Mouse (Mus musculus) CH12.LX (cell line): Measurements from ENCODE around the gene Spag8. TPM values are rescaled to one million over a fixed set of nuclear protein-coding genes. Genes with fewer than 3 reads are reported as not detected.

Source experiments
- DNase-seq: peaks from one replicate; pipeline ENCODE4 v3.0.0-alpha.2; 2013; ENCODE audit errors: extremely low read depth
- H3K27ac ChIP-seq: 2 replicates; pipeline ENCODE4 v1.5.1; 2012; ENCODE audit warnings: low read depth, mild to moderate bottlenecking, control low read depth, moderate library complexity; ENCODE audit not compliant: insufficient read depth
- H3K27me3 ChIP-seq: replicated peaks from 2 replicates; pipeline ENCODE3; 2012; ENCODE audit warnings: inconsistent platforms
- H3K36me3 ChIP-seq, 2 experiments: replicated peaks in 1 of 2; 2 replicates each; pipeline versions ENCODE3 to v1.6.1; 2012; ENCODE audit warnings: inconsistent platforms in 1 of 2, low read length in 1 of 2, mild to moderate bottlenecking in 1 of 2, mixed read lengths in 1 of 2, moderate library complexity in 1 of 2; ENCODE audit not compliant: control insufficient read depth in 1 of 2, insufficient read depth in 1 of 2
- H3K4me1 ChIP-seq, 2 experiments: 2 replicates each; pipeline ENCODE4 v1.6.1; 2012; ENCODE audit warnings: inconsistent platforms in 1 of 2, moderate library complexity in 1 of 2; ENCODE audit not compliant: insufficient read depth in 2 of 2, control insufficient read depth in 1 of 2
- H3K4me2 ChIP-seq: 2 replicates; pipeline ENCODE4 v1.6.1; 2012; ENCODE audit warnings: low read depth, mild to moderate bottlenecking, control low read depth; ENCODE audit not compliant: poor library complexity, insufficient read depth, severe bottlenecking
- H3K4me3 ChIP-seq, 3 experiments: fragments of 150-350 bp in 1 of 3; sonication (generic) in 1 of 3; replicated peaks in 1 of 3; 2 replicates each; pipeline versions ENCODE3 to v1.5.1; 2011 to 2012; ENCODE audit warnings: low read depth in 2 of 3, low read length in 2 of 3, mild to moderate bottlenecking in 2 of 3, moderate library complexity in 2 of 3, control low read depth in 1 of 3, improper control_type of control experiment in 1 of 3, inconsistent platforms in 1 of 3, mixed read lengths in 1 of 3; ENCODE audit not compliant: poor library complexity in 1 of 3
- H3K79me2 ChIP-seq: replicated peaks from 2 replicates; pipeline ENCODE4 v1.6.1; 2012; ENCODE audit warnings: mild to moderate bottlenecking, moderate library complexity; ENCODE audit not compliant: control insufficient read depth, poor library complexity, insufficient read depth, severe bottlenecking; ENCODE audit errors: extremely low read depth
- H3K9ac ChIP-seq: 2 replicates; pipeline ENCODE4 v1.6.1; 2012; ENCODE audit warnings: low read depth, mild to moderate bottlenecking, control low read depth, moderate library complexity; ENCODE audit not compliant: insufficient read depth
- H3K9me3 ChIP-seq: replicated peaks from 2 replicates; pipeline ENCODE3; 2012; ENCODE audit warnings: low read length, inconsistent platforms, mixed read lengths
- CHD1 ChIP-seq: IDR thresholded peaks from 2 replicates; pipeline ENCODE4 v1.6.1; 2012; ENCODE audit warnings: low read depth, low read length, improper control_type of control experiment, inconsistent platforms
- CTCF ChIP-seq, 2 experiments: IDR thresholded peaks in 1 of 2; conservative IDR thresholded peaks in 1 of 2; 2 replicates each; pipeline ENCODE4 v1.5.1; 2011 to 2012; ENCODE audit warnings: low read depth in 2 of 2, low read length in 2 of 2, improper control_type of control experiment in 1 of 2, inconsistent platforms in 1 of 2, mild to moderate bottlenecking in 1 of 2, moderate library complexity in 1 of 2
- E2F4 ChIP-seq: IDR thresholded peaks from 2 replicates; pipeline ENCODE4 v1.6.1; 2011; ENCODE audit warnings: low read depth, low read length, improper control_type of control experiment; ENCODE audit not compliant: insufficient replicate concordance
- ETS1 ChIP-seq: conservative IDR thresholded peaks from 2 replicates; pipeline ENCODE4 v1.6.1; 2012; ENCODE audit warnings: low read depth, mild to moderate bottlenecking, inconsistent platforms, low read length, improper control_type of control experiment, moderate library complexity
- GABPA ChIP-seq: IDR thresholded peaks from 2 replicates; pipeline ENCODE4 v1.6.1; 2012; ENCODE audit warnings: low read depth, low read length, improper control_type of control experiment, inconsistent platforms; ENCODE audit not compliant: insufficient replicate concordance
- JUN ChIP-seq: IDR thresholded peaks from 2 replicates; pipeline ENCODE4 v1.6.1; 2011; ENCODE audit warnings: low read depth, mild to moderate bottlenecking, low read length, improper control_type of control experiment, moderate library complexity; ENCODE audit not compliant: insufficient read depth
- KAT2A ChIP-seq: IDR thresholded peaks from 2 replicates; pipeline ENCODE4 v1.6.1; 2012; ENCODE audit warnings: low read length, improper control_type of control experiment, inconsistent platforms; ENCODE audit not compliant: insufficient replicate concordance
- MAX ChIP-seq: IDR thresholded peaks from 2 replicates; pipeline ENCODE4 v1.6.1; 2011; ENCODE audit warnings: low read length, improper control_type of control experiment
- MAZ ChIP-seq: IDR thresholded peaks from 2 replicates; pipeline ENCODE4 v1.6.1; 2012; ENCODE audit warnings: low read depth, mild to moderate bottlenecking, inconsistent platforms, low read length, improper control_type of control experiment, moderate library complexity
- MEF2A ChIP-seq: IDR thresholded peaks from 2 replicates; pipeline ENCODE4 v1.6.1; 2014; ENCODE audit warnings: low read depth, mild to moderate bottlenecking, inconsistent platforms, low read length, improper control_type of control experiment, borderline replicate concordance
- NELFE ChIP-seq: IDR thresholded peaks from 2 replicates; pipeline ENCODE4 v1.6.1; 2011; ENCODE audit warnings: low read depth, low read length, improper control_type of control experiment
- NRF1 ChIP-seq: IDR thresholded peaks from 2 replicates; pipeline ENCODE4 v1.6.1; 2014; ENCODE audit warnings: low read depth, mild to moderate bottlenecking, inconsistent platforms, low read length, improper control_type of control experiment, moderate library complexity
- PAX5 ChIP-seq: IDR thresholded peaks from 2 replicates; pipeline ENCODE4 v1.6.1; 2012; ENCODE audit warnings: low read length, inconsistent platforms, mixed read lengths
- RAD21 ChIP-seq: IDR thresholded peaks from 2 replicates; pipeline ENCODE4 v1.6.1; 2011; ENCODE audit warnings: low read depth, mild to moderate bottlenecking, low read length, improper control_type of control experiment, moderate library complexity
- RCOR1 ChIP-seq: conservative IDR thresholded peaks from 2 replicates; pipeline ENCODE4 v1.6.1; 2012; ENCODE audit warnings: low read depth, mild to moderate bottlenecking, inconsistent platforms, low read length, improper control_type of control experiment
- SIN3A ChIP-seq: IDR thresholded peaks from 2 replicates; pipeline ENCODE4 v1.6.1; 2012; ENCODE audit warnings: low read length, improper control_type of control experiment, inconsistent platforms
- SMC3 ChIP-seq: IDR thresholded peaks from 2 replicates; pipeline ENCODE4 v1.6.1; 2011; ENCODE audit warnings: low read depth, low read length, improper control_type of control experiment
- TBP ChIP-seq: conservative IDR thresholded peaks from 2 replicates; pipeline ENCODE4 v1.6.1; 2011; ENCODE audit warnings: low read depth, low read length, improper control_type of control experiment
- USF1 ChIP-seq: IDR thresholded peaks from 2 replicates; pipeline ENCODE4 v1.6.1; 2014; ENCODE audit warnings: low read depth, mild to moderate bottlenecking, inconsistent platforms, low read length, improper control_type of control experiment
- USF2 ChIP-seq: conservative IDR thresholded peaks from 2 replicates; pipeline ENCODE4 v1.6.1; 2011; ENCODE audit warnings: low read depth, low read length, improper control_type of control experiment
- ZNF384 ChIP-seq: IDR thresholded peaks from 2 replicates; pipeline ENCODE4 v1.6.1; 2012; ENCODE audit warnings: low read depth, low read length, improper control_type of control experiment, inconsistent platforms
- dilution Hi-C: fragments of 300-500 bp; cut with MboI; formaldehyde crosslinking; loops from 2 replicates; pipeline ENCODE4 v1.14.3; 2020; ENCODE audit warnings: low sequenced_read_pairs; ENCODE audit not compliant: extremely low pct_unique_long_range_greater_than_20kb, extremely low pct_ligation_motif_present
- in situ Hi-C: fragments of 300-500 bp; cut with MboI; formaldehyde crosslinking; loops from 3 replicates; pipeline ENCODE4 v1.14.3; 2019; ENCODE audit warnings: low sequenced_read_pairs, low pct_ligation_motif_present, low pct_unique_long_range_greater_than_20kb, mixed read lengths
- polyA plus RNA-seq: library from polyadenylated mRNA; unstranded; fragments of >175 nt; gene quantifications from 2 replicates; pipeline ENCODE4 v1.2.1, GENCODE M21; 2012; ENCODE audit warnings: low read depth; ENCODE audit not compliant: insufficient read length
- total RNA-seq, 2 experiments: library from RNA; depleted of rRNA; stranded (reverse); fragments of 300-350 nt in 1 of 2; fragments of >200 nt in 1 of 2; gene quantifications; 2 replicates each; pipeline ENCODE4 v1.2.3; 2012 to 2014

The Spag8 gene
- total and polyA plus RNA-seq, 3 experiments: 0.08 TPM; not detected in 2

DNA sequence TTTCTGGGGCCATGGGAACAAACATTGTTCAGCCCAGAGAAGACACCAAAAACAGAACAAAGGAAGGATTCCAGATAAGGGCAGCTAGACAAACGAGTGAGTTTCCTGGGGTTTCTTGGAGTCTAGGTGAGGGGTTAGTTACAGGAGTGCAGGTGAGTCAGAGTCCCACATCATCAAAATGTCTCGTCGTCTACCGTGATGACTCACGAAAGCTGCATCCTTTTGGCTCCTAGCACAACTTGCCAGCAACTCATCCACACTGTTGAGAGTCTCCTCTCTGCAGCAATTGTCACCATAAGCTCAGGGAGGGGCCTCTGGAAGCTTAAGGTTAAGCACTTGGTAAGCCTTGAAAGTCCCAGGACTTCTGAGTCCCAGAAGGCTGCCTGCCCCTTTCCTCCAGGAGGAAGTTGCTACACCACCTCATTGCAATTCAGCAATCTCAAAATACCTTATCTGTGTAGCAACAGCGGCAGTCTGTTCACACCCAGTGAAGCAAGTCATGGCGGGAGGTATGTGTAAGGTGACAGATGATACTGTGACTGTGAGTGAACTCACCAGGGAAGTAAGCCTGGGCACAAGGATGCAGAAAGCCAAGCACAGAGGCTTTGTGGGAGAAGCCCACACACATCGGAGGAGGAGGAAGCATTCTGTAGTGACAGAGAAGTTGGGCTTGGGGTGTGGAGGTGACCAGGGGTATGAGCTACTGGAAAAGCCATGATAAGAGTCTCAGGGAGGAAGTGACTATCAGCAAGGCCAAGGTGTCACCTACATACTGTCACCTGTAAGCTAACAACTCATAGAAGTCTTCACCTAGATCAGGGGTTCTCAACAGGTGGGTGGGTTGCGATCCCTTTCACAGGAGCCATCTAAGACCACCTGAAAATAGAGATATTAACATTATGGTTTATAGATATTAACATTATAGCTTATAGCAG, 48.4 kb downstream of the Spag8 start:
- H3K27ac ChIP-seq: no peak overlapping the region
- H3K27me3 ChIP-seq: peaks cover 37% of the 10 kb centered on the region
- H3K79me2 ChIP-seq: no peaks in the 10 kb centered on the region
- no peak for TF ChIP-seq NELFE
- no peak for TF ChIP-seq E2F4
- no peak for TF ChIP-seq NRF1
- no peak for TF ChIP-seq RCOR1
- no peak for TF ChIP-seq USF2
- no peak for TF ChIP-seq USF1
- TF ChIP-seq SIN3A: no peak
- no peak for TF ChIP-seq KAT2A
- TF ChIP-seq SMC3: no peak
- TF ChIP-seq ETS1: no peak
- TF ChIP-seq MEF2A: no peak
- TF ChIP-seq TBP: no peak
- TF ChIP-seq GABPA: no peak
- no peak for TF ChIP-seq MAX
- TF ChIP-seq MAZ: no peak
- no peak for TF ChIP-seq PAX5
- TF ChIP-seq JUN: no peak
- TF ChIP-seq CHD1: no peak
- TF ChIP-seq RAD21: no peak
- no peak for DNase-seq
- H3K4me2 ChIP-seq: no peak overlapping the region
- H3K4me3 ChIP-seq: no peak overlapping the region
- no peaks in the 10 kb centered on the region for H3K9me3 ChIP-seq
- no peak overlapping the region for H3K9ac ChIP-seq
- dilution Hi-C loops: no loop called here
- in situ Hi-C loops: no loop called here
- no peaks in the 10 kb centered on the region for H3K36me3 ChIP-seq
- no peaks in the 10 kb centered on the region for H3K4me1 ChIP-seq

GRCm38 (mm10) chr4:43604099-43604498, 49.3 kb downstream of the Spag8 start:
- no peak overlapping the region for H3K9ac ChIP-seq
- H3K4me2 ChIP-seq: no peak overlapping the region
- H3K4me3 ChIP-seq: no peak overlapping the region

More at GRCm38 (mm10) chr4:43604099-43604498, 49.3 kb downstream of the Spag8 start:
- no peak overlapping the region for H3K27ac ChIP-seq
- dilution Hi-C loops: no loop called here
- H3K36me3 ChIP-seq: no peaks in the 10 kb centered on the region
- no peaks in the 10 kb centered on the region for H3K4me1 ChIP-seq
- DNase-seq: no peak
- no peaks in the 10 kb centered on the region for H3K9me3 ChIP-seq
- TF ChIP-seq TBP: no peak
- TF ChIP-seq CTCF (conservative IDR thresholded peaks at IDR 0.05 in 1 of 2, IDR thresholded peaks at IDR 0.05 in 1 of 2; ENCODE audit: low read depth in 2 of 2, low read length in 2 of 2): no peak
- peak; percentile 64 for TF ChIP-seq ZNF384
- TF ChIP-seq, all 38 proteins: peak for 1
- in situ Hi-C loops: no loop called here
- peaks cover 32% of the 10 kb centered on the region for H3K27me3 ChIP-seq
- H3K79me2 ChIP-seq: no peaks in the 10 kb centered on the region
